Mouse (Mus musculus): ENCODE data around the gene Mlph. TPM values are rescaled to one million over a fixed set of nuclear protein-coding genes. Genes with fewer than 3 reads are reported as not detected.

The Mlph gene
- total RNA-seq, 2 experiments from 2014 or later = not detected

- no peak for ATAC-seq (replicated peaks; ENCODE audit: poor library complexity, severe bottlenecking)
Measured at GRCm38 (mm10) chr1:90904729-90905404, 10.0 kb upstream of the Mlph start.

DNA sequence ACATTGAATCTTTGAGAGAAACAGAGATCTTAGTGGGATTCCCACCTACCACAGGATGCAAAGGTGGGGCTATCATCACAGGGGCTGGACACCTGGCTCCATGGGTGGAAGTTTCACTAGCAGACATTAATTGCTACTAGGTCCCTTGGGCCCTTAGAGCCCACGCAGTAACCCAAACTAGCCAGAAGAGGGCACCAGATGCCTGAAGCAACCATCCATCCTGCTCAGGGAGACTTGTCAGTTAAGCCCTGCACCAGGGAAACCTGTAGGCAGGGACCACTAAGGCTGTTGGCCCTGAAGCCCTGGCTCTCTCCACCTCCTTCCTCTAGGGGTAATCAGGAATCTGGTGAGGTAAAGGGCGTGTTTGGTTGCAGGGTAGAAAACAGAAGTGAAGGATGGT lies 8.5 kb upstream of the Mlph start:
- ATAC-seq (replicated peaks; ENCODE audit: poor library complexity, severe bottlenecking) = peak; percentile 57

DNA sequence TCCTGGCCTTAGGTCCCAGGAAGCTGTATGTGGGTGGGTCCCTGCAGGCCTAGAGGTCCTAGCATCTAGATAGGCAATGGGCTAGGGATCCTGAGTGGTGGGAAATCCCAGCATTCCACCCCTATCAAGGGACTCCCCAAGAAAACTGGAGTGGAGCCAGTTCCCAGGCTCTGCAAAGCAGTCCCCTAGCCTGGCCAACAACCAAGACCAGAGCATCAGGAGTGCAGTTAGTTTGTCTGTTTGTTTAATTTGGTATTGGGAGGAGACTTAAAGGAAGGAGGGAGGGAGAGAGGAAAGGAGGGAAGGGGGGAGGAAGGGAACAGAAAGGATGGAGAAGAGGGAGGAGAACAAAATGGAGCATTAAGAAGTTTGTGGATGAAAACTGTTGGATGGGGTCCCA lies 5.7 kb upstream of the Mlph start:
- ATAC-seq (replicated peaks; ENCODE audit: poor library complexity, severe bottlenecking) = no peak

DNA sequence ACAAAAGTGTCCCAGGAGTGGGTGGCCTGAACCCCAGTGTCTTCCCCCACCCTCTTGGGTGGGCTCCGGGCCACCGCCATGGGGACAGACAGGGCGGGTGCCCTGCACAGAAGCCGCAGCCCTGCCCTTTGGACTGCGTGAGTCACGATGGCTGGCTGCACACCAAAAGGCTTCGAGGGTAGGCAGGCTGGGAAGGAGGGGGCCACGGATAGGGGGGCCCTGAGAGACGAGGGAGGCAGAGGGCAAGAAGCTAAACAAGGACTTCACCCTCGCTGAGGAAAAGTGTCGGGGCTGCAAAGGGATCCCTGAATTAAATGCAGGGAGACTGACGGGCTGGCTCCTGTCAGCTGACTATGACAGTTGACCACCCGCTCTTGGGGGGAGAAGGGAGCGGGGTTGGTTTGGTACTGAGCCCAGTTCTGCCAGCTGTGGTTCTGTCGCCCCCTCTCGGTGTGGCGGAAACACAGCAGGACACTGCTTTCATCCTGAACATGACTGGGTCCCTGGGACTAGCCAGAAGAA lies 5.2 kb upstream of the Mlph start:
- peak; percentile 35 for ATAC-seq (replicated peaks; ENCODE audit: poor library complexity, severe bottlenecking)

GRCm38 (mm10) chr1:90913231-90913630 lies 1.7 kb upstream of the Mlph start:
- no peak for ATAC-seq (replicated peaks; ENCODE audit: poor library complexity, severe bottlenecking)

DNA sequence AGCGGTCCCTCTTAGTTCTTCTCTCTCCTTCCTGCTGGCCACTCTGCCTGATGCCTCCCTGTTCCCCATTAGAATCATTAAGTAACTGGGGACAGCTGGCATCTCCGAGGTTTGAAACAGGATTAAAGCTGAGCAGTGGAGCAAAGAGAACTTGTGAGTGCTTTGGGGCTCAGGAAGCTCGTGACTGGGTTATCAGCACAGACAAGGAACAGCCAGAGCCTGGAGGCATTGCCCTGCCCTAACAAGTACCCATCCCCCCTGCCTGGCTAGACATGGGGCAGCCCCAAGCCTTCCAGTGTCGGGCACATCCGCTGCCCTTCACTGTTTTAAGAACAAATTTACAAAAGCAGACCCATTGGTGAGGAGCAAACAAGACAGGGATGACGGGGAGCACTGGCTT lies 2.6 kb downstream of the Mlph start:
- no peak for ATAC-seq (replicated peaks; ENCODE audit: poor library complexity, severe bottlenecking)

- no peak for ATAC-seq (replicated peaks; ENCODE audit: poor library complexity, severe bottlenecking)
Measured at GRCm38 (mm10) chr1:90921687-90922086, 6.8 kb downstream of the Mlph start.

GRCm38 (mm10) chr1:90926030-90926429 lies 11.1 kb downstream of the Mlph start:
- ATAC-seq (replicated peaks; ENCODE audit: poor library complexity, severe bottlenecking) = no peak

- no peak for ATAC-seq (replicated peaks; ENCODE audit: poor library complexity, severe bottlenecking)
Measured at GRCm38 (mm10) chr1:90927308-90927707, 12.4 kb downstream of the Mlph start.

DNA sequence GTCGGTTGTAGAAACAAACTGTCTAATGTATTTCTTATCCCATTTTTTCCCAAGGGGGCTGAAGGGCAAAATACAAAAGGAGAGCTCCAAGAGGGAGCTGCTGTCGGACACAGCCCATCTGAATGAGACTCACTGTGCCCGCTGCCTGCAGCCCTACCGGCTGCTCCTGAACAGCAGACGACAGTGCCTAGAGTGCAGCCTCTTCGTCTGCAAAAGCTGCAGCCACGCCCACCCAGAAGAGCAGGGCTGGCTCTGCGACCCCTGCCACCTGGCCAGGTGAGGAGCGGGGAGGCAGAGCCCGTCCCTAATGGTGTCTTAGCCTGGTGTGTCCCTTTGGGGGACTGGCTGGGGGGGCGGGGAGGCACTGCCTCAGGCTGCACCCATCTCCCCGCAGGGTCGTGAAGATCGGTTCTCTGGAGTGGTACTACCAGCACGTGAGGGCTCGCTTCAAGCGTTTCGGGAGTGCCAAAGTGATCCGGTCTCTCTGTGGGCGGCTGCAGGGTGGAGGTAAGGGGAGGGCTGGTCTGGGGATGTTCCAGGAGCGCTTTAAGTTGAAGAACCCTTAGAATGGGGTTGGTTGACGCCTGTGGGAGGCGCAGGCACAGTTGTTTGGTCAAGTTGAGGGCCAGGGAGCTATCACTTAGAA lies 13.2 kb downstream of the Mlph start:
- 0 out of 2 replicates have a peak, but pooled peaks have one; percentile 20 for ATAC-seq (replicated peaks; ENCODE audit: poor library complexity, severe bottlenecking)

GRCm38 (mm10) chr1:90928575-90928934 lies 13.7 kb downstream of the Mlph start:
- peak; percentile 73 for ATAC-seq (replicated peaks; ENCODE audit: poor library complexity, severe bottlenecking)

DNA sequence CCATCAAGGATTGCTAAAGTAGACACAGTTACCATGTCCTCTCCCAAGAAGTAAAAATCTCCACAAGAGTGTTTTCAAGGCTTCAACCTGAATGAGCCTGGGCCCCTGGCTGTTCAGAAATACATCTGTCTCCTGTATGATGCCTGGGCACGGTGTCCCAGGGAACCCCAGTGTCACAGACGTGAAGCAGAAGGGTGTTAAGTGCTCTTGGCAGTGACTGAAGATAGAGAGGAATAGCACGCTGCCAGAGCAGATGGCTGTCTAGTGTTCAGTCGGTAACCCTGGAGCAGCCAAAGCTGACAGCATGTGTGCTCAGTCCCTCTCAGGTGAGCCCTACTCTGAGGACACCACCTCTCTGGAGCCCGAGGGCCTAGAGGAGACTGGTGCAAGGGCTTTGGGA lies 18.1 kb downstream of the Mlph start:
- ATAC-seq (replicated peaks; ENCODE audit: poor library complexity, severe bottlenecking) = no peak

- no peak for ATAC-seq (replicated peaks; ENCODE audit: poor library complexity, severe bottlenecking)
Measured at GRCm38 (mm10) chr1:90936990-90937389, 22.1 kb downstream of the Mlph start.

DNA sequence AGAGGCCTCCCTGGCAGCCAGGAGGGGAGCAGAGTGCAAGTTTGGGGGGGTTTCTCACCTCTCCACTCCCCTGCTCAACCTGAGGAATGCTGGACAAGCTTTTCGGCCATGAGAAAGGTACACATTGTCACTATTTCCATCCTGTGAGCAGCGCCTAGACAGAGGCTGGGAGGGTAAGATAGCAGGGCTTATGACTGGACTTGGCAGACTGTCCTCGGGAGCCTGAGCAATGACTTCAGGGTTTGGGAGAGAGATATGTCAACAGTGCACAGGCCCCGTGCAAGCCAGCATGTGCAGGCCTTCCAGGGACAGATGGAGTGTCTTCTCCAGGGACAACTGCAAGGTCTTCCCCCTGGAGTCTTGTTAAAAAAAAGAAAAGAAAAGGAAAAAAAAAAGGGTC lies 25.1 kb downstream of the Mlph start:
- ATAC-seq (replicated peaks; ENCODE audit: poor library complexity, severe bottlenecking) = no peak

DNA sequence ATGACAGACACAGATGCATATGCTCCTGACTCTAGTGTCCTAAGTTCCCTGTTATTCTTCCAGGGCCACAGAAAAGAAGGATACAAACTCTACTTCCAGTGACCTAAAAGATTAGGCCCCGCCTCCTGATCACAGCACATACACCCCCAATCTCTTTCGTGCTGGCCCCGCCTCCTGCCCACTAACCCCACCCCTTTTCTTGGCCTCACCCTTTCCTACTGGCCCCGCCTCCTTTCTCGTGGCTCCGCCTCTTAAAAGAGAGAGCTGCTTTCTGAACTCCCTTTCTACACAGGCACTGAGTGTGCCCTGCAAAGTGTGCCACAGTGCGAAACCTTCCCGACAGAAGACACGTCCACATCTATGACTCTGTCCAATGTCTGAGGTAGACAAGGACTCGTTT lies 30.3 kb downstream of the Mlph start:
- ATAC-seq (replicated peaks; ENCODE audit: poor library complexity, severe bottlenecking) = peak; percentile 42

DNA sequence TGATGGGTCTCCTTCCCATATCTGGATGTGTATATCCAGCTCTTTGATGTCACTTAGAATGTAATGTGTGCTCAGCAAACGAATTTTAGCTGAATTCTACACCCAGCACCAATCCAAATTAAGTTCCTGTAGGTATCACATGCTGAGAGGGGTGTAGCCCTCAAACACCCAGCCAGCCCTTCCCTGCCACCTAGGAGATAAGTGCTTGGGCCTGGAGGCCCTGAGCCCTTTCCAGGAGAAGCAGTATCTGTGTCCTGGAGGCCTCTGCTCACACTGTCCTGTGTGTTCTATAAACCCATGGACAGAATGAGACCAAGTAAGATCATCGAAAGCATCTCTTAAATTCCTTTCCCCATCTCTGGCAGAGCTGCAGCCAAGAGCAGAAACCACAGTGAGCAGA lies 32.4 kb downstream of the Mlph start:
- ATAC-seq (replicated peaks; ENCODE audit: poor library complexity, severe bottlenecking) = no peak

GRCm38 (mm10) chr1:90949309-90949708 lies 34.4 kb downstream of the Mlph start:
- ATAC-seq (replicated peaks; ENCODE audit: poor library complexity, severe bottlenecking) = no peak

GRCm38 (mm10) chr1:90951670-90952069 lies 36.8 kb downstream of the Mlph start:
- no peak for ATAC-seq (replicated peaks; ENCODE audit: poor library complexity, severe bottlenecking)

DNA sequence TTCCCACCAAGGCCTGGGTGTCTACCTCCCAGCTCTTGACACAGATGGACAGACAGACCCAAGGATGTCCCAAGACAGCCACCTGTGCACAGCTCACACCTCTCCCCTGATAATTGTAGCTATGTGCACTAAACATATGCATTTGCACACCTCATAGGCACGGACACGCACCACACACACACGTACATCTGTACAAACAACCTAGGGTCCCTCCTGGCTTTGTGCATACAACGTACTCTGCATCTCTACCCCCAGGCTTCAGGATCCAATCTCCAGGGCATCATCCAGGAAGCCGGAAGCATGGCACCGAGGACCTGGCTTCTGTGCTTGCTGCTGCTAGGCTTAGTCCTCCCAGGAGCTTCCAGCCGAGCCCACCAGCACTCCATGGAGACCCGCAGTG lies 37.9 kb downstream of the Mlph start, which contains the start of gene Prlh:
Gene Prlh (plus strand): TSS at position 301 of the 400 bp plus-strand sequence.
- ATAC-seq (replicated peaks; ENCODE audit: poor library complexity, severe bottlenecking) = no peak

DNA sequence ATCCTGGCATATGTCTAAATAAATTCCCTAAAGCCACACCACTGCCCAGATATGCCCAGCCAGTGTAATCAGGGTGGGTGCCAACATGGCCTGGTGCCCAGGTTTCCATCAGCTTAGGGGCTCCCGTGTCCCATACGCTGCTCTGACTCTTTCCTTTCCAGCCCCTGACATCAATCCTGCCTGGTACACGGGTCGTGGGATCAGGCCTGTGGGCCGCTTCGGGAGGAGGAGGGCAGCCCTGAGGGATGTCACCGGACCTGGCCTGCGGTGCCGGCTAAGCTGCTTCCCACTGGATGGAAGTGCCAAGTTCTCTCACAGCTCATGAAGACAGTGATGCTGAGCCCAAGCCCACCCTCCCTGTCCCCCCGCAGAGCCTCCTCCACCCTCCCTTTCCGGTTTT lies 38.8 kb downstream of the Mlph start:
- no peak for ATAC-seq (replicated peaks; ENCODE audit: poor library complexity, severe bottlenecking)

DNA sequence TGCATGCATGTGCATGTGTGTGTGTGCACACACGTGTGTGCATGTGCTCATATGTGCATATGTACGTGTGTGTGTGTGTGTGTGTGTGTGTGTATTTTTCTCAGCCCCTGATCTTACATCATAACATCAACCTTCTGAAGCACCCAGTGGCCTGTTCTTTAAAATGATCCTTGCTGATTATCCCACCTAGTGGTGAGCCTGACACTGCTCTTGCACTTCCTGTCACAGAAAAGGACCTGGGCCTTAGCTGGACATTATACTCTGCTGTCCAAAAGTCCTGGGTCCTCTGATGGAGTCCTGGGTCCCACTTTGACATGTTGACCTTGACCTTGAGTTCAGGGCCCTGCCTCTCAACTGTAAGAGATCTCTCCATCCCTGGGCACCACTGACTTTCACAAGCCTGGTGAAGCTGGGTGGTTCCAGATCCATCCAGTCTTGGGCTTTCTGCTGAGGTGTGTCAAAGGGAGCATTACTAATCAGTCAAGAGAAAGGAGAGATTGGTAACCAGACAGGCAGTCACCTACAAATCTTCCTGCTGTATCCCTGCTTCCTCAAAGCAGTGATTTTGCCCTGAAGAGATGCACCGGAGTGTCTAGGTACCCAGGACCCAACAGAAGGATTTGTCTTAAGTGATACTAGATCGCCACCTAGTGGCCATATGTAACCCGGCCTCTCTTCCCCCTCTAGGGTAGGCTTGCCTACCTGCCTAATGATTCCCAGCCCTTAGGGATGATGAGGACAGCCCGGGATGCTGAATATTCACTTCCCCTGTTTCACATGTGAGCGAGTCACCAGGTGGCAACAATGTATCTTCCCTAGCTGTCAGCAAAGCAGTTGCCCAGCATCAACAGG lies 41.6 kb downstream of the Mlph start:
- peak; percentile 76 for ATAC-seq (replicated peaks; ENCODE audit: poor library complexity, severe bottlenecking)
